Mouse (Mus musculus) bone marrow macrophage, adult 2 months (primary cell): ENCODE results near the gene Rbms3. TPM values are rescaled to one million over a fixed set of nuclear protein-coding genes. Genes with fewer than 3 reads are reported as not detected.

Experiments
- H3K27ac ChIP-seq: 2 replicates; pipeline ENCODE4 v1.5.1; 2012; ENCODE audit warnings: low read depth, low read length; ENCODE audit not compliant: insufficient read depth
- H3K4me1 ChIP-seq: 2 replicates; pipeline ENCODE4 v1.6.1; 2012; ENCODE audit warnings: low read length; ENCODE audit not compliant: control insufficient read depth, insufficient read depth
- H3K4me3 ChIP-seq: 2 replicates; pipeline ENCODE4 v1.5.1; 2012; ENCODE audit warnings: mild to moderate bottlenecking, low read length, moderate library complexity; ENCODE audit not compliant: insufficient read depth
- CTCF ChIP-seq: IDR thresholded peaks from 2 replicates; pipeline ENCODE4 v1.5.1; 2012; ENCODE audit warnings: low read depth, mild to moderate bottlenecking, low read length, moderate library complexity
- POLR2A ChIP-seq: IDR thresholded peaks from 2 replicates; pipeline ENCODE4 v1.6.1; 2012; ENCODE audit warnings: mild to moderate bottlenecking, low read depth, low read length, borderline replicate concordance
- polyA plus RNA-seq: library from polyadenylated mRNA; stranded (reverse); fragments of >200 nt; gene quantifications from 2 replicates; pipeline ENCODE4 v1.2.4, GENCODE M21; 2012; ENCODE audit not compliant: missing spikeins, insufficient read depth, insufficient read length

The Rbms3 gene
- polyA plus RNA-seq, 1 experiment, result 0.13 TPM

DNA sequence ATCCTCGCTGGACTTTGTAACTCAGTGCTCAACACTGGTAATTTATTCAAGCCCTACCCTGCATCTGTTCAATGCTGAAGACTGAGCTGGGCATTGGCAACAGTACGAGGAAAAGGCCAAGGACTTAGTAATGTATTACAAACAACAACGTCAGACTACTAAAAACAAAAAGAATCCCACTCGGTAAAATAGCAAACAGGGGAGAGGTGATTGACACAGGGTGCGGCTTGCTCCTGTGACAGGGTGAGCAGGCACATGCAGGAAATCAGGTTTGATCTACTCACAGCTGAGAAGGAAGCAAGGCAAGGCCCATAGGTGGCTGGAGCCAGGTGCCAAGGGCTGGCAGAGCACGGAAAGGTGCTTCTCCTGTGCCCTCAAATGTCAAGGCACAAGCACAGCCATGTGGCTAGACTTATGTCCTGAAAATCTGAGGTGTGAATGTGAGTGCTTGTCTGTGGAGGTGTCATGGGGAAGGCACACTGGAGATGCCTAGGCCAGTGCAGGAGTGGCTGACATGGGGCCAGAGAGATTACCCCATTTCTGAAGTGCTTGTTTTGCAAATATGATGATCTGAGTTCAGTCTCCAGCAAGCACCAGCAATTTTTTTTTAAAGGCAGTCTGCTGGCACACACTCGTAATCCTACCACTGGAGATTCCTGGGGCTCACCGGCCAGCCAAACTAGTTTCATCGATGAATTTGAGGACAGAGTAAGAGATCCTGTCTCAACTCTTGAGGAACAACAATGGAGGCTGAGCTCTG is 251.4 kb downstream of the Rbms3 start:
- H3K27ac ChIP-seq, result no peak overlapping the region
- TF ChIP-seq POLR2A, result no peak
- no peak for TF ChIP-seq CTCF
- no peak overlapping the region for H3K4me3 ChIP-seq
- H3K4me1 ChIP-seq, result no peaks in the 10 kb centered on the region

GRCm38 (mm10) chr9:117375776-117376175 is 253.9 kb downstream of the Rbms3 start:
- H3K4me3 ChIP-seq, result no peak overlapping the region
- TF ChIP-seq CTCF (no peak), POLR2A (no peak)
- H3K4me1 ChIP-seq, result no peaks in the 10 kb centered on the region; the same call in 1 of the 2 replicates
- H3K27ac ChIP-seq, result no peak overlapping the region

DNA sequence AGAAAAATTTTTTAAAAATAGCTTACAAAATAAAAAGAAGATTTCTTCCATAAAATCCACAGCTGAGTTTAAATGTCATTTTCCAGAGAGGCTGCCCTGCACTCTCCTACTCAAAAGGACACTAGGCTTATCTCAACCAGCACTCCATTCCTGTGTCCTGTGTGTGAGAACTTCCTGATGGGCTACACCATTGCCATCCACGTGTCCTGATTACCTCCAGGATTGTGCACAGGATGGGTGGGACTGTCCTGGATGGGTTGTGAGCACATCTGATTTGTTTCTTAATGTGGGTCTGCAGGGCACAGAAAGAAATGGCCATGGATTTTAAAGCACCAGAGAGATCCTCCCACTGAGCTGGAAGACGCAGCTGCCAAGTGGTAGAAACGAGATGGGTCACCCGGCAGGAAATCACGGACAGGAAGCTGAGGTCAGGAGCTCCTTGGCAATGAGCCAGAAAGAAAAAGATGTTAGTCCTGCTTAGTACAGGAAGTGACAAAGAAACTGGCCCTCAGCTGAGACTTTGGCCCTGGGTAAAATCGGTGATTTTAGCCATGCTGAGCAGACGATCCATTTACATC is 256.5 kb downstream of the Rbms3 start:
- Histone ChIP-seq H3K4me3 (no peak overlapping the region), H3K4me1 (no peaks in the 10 kb centered on the region; the same call in 1 of the 2 replicates), H3K27ac (peak overlapping the region; percentile 39)
- TF ChIP-seq CTCF (no peak), POLR2A (no peak)

DNA sequence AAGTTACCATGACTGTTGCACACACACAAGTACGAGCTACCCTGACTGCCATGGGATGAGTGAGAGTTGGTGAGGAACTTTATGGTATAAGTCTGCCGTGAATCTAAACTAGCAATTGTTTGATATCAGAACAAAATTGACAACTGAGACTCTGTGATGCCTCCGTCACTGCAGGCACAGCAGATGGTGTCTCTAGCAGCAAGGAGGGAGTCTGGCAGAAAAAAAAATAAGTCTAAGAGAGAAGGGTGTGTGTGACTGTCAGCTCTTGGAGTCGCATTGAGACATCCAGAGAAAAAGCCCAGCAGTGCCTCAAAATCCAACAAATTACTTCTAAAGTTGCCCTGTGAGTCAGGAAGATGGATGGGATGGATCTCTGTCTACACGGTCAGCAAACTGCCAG is 257.7 kb downstream of the Rbms3 start:
- no peaks in the 10 kb centered on the region; the same call in 1 of the 2 replicates for H3K4me1 ChIP-seq

GRCm38 (mm10) chr9:117370086-117370485 is 259.6 kb downstream of the Rbms3 start:
- no peak overlapping the region for H3K27ac ChIP-seq
- TF ChIP-seq POLR2A, result no peak
- TF ChIP-seq CTCF, result no peak
- H3K4me3 ChIP-seq, result no peak overlapping the region
- no peaks in the 10 kb centered on the region; the same call in 1 of the 2 replicates for H3K4me1 ChIP-seq

More for the DNA sequence above, 257.7 kb downstream of the Rbms3 start:
- H3K27ac ChIP-seq, result no peak overlapping the region
- no peak overlapping the region for H3K4me3 ChIP-seq
- TF ChIP-seq POLR2A (no peak), CTCF (no peak)

GRCm38 (mm10) chr9:117368016-117368415 is 261.7 kb downstream of the Rbms3 start:
- TF ChIP-seq CTCF, result no peak
- TF ChIP-seq POLR2A, result no peak
- Histone ChIP-seq H3K4me3 (no peak overlapping the region), H3K4me1 (no peaks in the 10 kb centered on the region; the same call in 1 of the 2 replicates), H3K27ac (no peak overlapping the region)

DNA sequence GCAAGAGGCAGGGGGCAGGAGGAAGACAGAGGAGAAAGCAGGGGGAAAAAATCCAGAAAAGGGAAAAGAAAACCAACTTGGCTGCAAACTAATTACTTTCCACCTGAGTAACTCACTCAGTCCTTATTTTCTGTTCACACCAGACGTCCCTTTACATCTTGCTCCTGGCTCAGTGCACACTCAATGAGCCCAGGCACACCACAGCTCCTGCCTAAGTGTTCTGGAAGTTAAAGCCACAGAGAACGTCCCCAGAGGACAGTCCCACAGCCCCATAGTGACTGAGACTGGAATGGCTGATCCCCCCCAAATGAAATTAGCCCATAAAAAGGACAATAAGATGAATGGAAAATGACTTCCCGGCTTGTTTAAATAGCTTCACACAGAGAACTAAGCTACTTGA is 265.1 kb downstream of the Rbms3 start:
- no peak overlapping the region for H3K27ac ChIP-seq
- TF ChIP-seq POLR2A (no peak), CTCF (no peak)
- no peak overlapping the region for H3K4me3 ChIP-seq
- H3K4me1 ChIP-seq, result no peaks in the 10 kb centered on the region

DNA sequence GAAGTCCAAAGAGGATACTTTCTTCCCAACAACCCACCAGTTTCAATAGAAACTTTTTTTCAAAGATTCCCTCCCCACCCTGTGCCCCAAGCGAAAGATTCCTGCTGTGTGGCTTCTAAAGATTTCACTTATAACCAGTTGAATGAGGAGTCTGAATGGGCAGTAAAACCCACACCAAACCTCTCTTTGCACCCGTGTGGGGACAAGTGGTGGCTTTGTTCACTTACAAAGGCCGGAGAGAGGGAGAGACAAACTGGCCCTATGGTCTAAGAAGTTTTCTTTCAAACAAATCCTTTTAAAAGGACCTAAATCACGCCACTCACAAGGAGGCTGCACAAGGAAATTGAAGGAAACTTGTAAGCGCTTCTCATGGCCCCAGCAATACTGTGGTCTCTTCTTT is 268.3 kb downstream of the Rbms3 start:
- no peak for TF ChIP-seq CTCF
- no peak for TF ChIP-seq POLR2A
- H3K27ac ChIP-seq, result no peak overlapping the region
- no peak overlapping the region for H3K4me3 ChIP-seq
- H3K4me1 ChIP-seq, result 0 out of 2 replicates have a peak, but pooled peaks cover 4% of the 10 kb centered on the region

GRCm38 (mm10) chr9:117356764-117357442 is 272.8 kb downstream of the Rbms3 start:
- 0 out of 2 replicates have a peak, but pooled peaks cover 4% of the 10 kb centered on the region for H3K4me1 ChIP-seq
- TF ChIP-seq CTCF (no peak), POLR2A (no peak)
- H3K27ac ChIP-seq, result peak overlapping the region; percentile 16; the same call in 1 of the 2 replicates
- H3K4me3 ChIP-seq, result no peak overlapping the region
